Mouse (Mus musculus): ENCODE data around the gene 2310034C09Rik.
"Not testable (repeated sequence)": the region's sequence is repeated elsewhere in the genome, so short reads cannot be mapped to it uniquely, and the experiment has no call there.

Gene 2310034C09Rik

GRCm38 (mm10) chr16:88758547-88758946 is at the start of gene 2310034C09Rik:
Gene 2310034C09Rik (plus strand): TSS chr16:88758847.
- not testable (repeated sequence) for DNase-seq

- no peak for DNase-seq
Measured at GRCm38 (mm10) chr16:88710757-88711156, 47.9 kb upstream of the 2310034C09Rik start.

- DNase-seq: no peak
Measured at GRCm38 (mm10) chr16:88711245-88711644, 47.4 kb upstream of the 2310034C09Rik start.

- DNase-seq: no peak
Measured at GRCm38 (mm10) chr16:88716549-88716948, 42.1 kb upstream of the 2310034C09Rik start.

- no peak for DNase-seq
Measured at GRCm38 (mm10) chr16:88720031-88720430, 38.6 kb upstream of the 2310034C09Rik start.

- DNase-seq: no peak
Measured at GRCm38 (mm10) chr16:88728812-88729275, 29.8 kb upstream of the 2310034C09Rik start, which contains the start of gene Krtap13-1. Gene Krtap13-1 (plus strand): TSS chr16:88728862.

GRCm38 (mm10) chr16:88735391-88735790 is 23.3 kb upstream of the 2310034C09Rik start:
- DNase-seq: no peak

- DNase-seq: no peak
Measured at GRCm38 (mm10) chr16:88744750-88745340, 13.8 kb upstream of the 2310034C09Rik start.

- DNase-seq: no peak
Measured at GRCm38 (mm10) chr16:88747943-88748342, 10.7 kb upstream of the 2310034C09Rik start.

- not testable (repeated sequence) for DNase-seq
Measured at GRCm38 (mm10) chr16:88751535-88751934, 7.1 kb upstream of the 2310034C09Rik start, which contains the start of gene Krtap13. Gene Krtap13 (minus strand): TSS chr16:88751635.

GRCm38 (mm10) chr16:88774106-88774505 is 15.5 kb downstream of the 2310034C09Rik start, which contains the start of gene 2310057N15Rik:
Gene 2310057N15Rik (minus strand): TSS chr16:88774206.
- no peak for DNase-seq

GRCm38 (mm10) chr16:88777596-88777995 is 18.9 kb downstream of the 2310034C09Rik start, which contains the start of gene Gm5965:
Gene Gm5965 (plus strand): TSS chr16:88777896.
- no peak for DNase-seq

GRCm38 (mm10) chr16:88786786-88787185 is 28.1 kb downstream of the 2310034C09Rik start:
- no peak for DNase-seq
